Mouse (Mus musculus): ENCODE measurements at regions not wholly inside any gene's neighbourhood (a gene's known extent, or its start where the extent isn't known, plus 50 kb on each side); places are given as distances from the start of the nearest gene placed in this dataset. TPM values are rescaled to one million over a fixed set of nuclear protein-coding genes. Genes with fewer than 3 reads are reported as not detected.

DNA sequence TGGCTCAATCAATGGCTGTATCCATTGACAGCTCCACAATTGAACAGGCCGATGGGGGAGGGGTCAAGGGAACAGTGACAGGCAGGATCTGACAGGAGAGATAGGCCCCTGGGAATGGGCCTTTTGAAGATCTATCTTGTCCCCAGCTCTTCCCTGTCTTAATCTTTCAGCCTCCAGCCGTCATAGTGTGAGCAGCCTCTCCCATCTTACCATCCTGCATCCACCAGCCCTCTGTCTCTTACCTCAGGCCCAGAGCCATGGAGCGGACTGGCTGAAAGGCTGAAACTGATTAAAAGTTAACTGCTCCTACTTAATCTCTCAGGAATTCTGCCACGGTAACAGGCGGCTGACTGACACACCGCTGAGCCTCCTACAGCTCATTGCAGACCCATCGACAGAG, 55.6 kb upstream of the Med13l start:
- TF ChIP-seq POLR2A (IDR thresholded peaks at IDR 0.05; ENCODE audit: borderline replicate concordance, extremely low read depth, insufficient read depth, insufficient read length): no peak
- H3K9me3 ChIP-seq (ENCODE audit: control insufficient read depth, low read length): no peaks in the 10 kb centered on the region
- no peak overlapping the region for H3K4me3 ChIP-seq (replicated peaks; ENCODE audit: low read length)
- H3K36me3 ChIP-seq (ENCODE audit: control insufficient read depth, insufficient read depth, low read length): no peaks in the 10 kb centered on the region
- ATAC-seq (ENCODE audit: low FRiP score, low read depth): no peak
- H3K4me1 ChIP-seq (ENCODE audit: control insufficient read depth, insufficient read depth, low read length): peaks cover 26% of the 10 kb centered on the region
- 19% methylated on average over 7 of the region's 7 CpGs for WGBS
- no peak overlapping the region for H3K9ac ChIP-seq (ENCODE audit: low read depth, low read length, severe bottlenecking)
- no peak overlapping the region for H3K27ac ChIP-seq (replicated peaks; ENCODE audit: low read depth, low read length)
- no peak overlapping the region for H3K4me2 ChIP-seq (replicated peaks; ENCODE audit: low read depth, low read length, severe bottlenecking)
- no peak for DNase-seq (ENCODE audit: low spot score)
- H3K27me3 ChIP-seq (ENCODE audit: control insufficient read depth, insufficient read depth, low read length): no peaks in the 10 kb centered on the region

DNA sequence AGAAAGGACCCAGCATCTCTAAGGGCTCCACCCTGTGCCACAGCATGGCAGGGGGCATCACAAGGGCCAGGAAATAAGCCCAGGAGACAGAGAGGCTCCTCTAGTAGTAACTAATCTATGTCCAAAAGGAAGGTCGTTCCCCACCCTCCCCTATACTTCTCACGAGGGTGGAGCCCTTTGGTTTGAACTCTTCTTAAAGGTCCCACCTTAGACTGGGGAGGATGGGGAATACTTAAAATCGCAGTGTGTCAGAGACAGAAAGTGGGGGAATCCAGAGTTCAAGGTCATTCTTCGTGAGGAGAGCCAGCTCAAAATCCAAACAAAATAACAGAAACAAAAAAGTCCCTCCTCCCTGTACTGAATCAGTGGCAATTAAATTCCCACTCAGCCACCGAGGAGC, 50.6 kb upstream of the Med13l start:
- no peaks in the 10 kb centered on the region for H3K27me3 ChIP-seq (ENCODE audit: control insufficient read depth, insufficient read depth, low read length)
- no peak overlapping the region for H3K9ac ChIP-seq (ENCODE audit: low read depth, low read length, severe bottlenecking)
- H3K4me2 ChIP-seq (replicated peaks; ENCODE audit: low read depth, low read length, severe bottlenecking): no peak overlapping the region
- ATAC-seq (ENCODE audit: low FRiP score, low read depth): no peak
- 56% methylated on average over 5 of the region's 5 CpGs for WGBS
- no peak for DNase-seq (ENCODE audit: low spot score)
- H3K4me1 ChIP-seq (ENCODE audit: control insufficient read depth, insufficient read depth, low read length): peaks cover 28% of the 10 kb centered on the region
- no peaks in the 10 kb centered on the region for H3K9me3 ChIP-seq (ENCODE audit: control insufficient read depth, low read length)
- no peaks in the 10 kb centered on the region for H3K36me3 ChIP-seq (ENCODE audit: control insufficient read depth, insufficient read depth, low read length)
- no peak for TF ChIP-seq POLR2A (IDR thresholded peaks at IDR 0.05; ENCODE audit: borderline replicate concordance, extremely low read depth, insufficient read depth, insufficient read length)
- no peak overlapping the region for H3K27ac ChIP-seq (replicated peaks; ENCODE audit: low read depth, low read length)
- H3K4me3 ChIP-seq (replicated peaks; ENCODE audit: low read length): no peak overlapping the region

Small RNA genes in the stretch of these regions (microRNA-seq; reads per million reads assigned to microRNA genes)
- gene Gm26455: not detected
